Mouse (Mus musculus) myocyte (in vitro differentiated cells): ENCODE measurements at regions not wholly inside any gene's neighbourhood (a gene's known extent, or its start where the extent isn't known, plus 50 kb on each side); places are given as distances from the start of the nearest gene placed in this dataset.
"Not testable (repeated sequence)": the region's sequence is repeated elsewhere in the genome, so short reads cannot be mapped to it uniquely, and the experiment has no call there.

Experiments used
- CEBPB ChIP-seq: IDR thresholded peaks from 2 replicates; pipeline ENCODE4 v1.6.1; 2011; ENCODE audit warnings: mild to moderate bottlenecking, moderate library complexity; ENCODE audit not compliant: poor library complexity, insufficient read depth, severe bottlenecking
- E2F4 ChIP-seq: IDR thresholded peaks from one replicate; pipeline ENCODE4 v1.6.1; 2011; ENCODE audit warnings: mild to moderate bottlenecking, control low read depth, moderate library complexity; ENCODE audit not compliant: insufficient read depth
- MAX ChIP-seq: IDR thresholded peaks from one replicate; pipeline ENCODE4 v1.6.1; 2011; ENCODE audit warnings: low read depth, mild to moderate bottlenecking, control low read depth
- MYOD1 ChIP-seq, 3 experiments: IDR thresholded peaks; one replicate each; pipeline ENCODE4 v1.6.1; 2011; ENCODE audit warnings: control low read depth in 2 of 3, low read depth in 2 of 3, mild to moderate bottlenecking in 2 of 3, moderate library complexity in 1 of 3; ENCODE audit not compliant: insufficient read length in 2 of 3, control insufficient read depth in 1 of 3
- POLR2A ChIP-seq: IDR thresholded peaks from one replicate; pipeline ENCODE4 v1.6.1; 2011; ENCODE audit warnings: low read depth, mild to moderate bottlenecking, control low read depth, moderate library complexity; ENCODE audit not compliant: insufficient read length
- REST ChIP-seq: IDR thresholded peaks from one replicate; pipeline ENCODE4 v1.6.1; 2011; ENCODE audit warnings: mild to moderate bottlenecking, control low read depth, moderate library complexity; ENCODE audit not compliant: insufficient read depth, insufficient read length
- TCF12 ChIP-seq: IDR thresholded peaks from one replicate; pipeline ENCODE4 v1.6.1; 2011; ENCODE audit warnings: mild to moderate bottlenecking, control low read depth; ENCODE audit not compliant: poor library complexity, insufficient read depth, severe bottlenecking
- USF1 ChIP-seq: IDR thresholded peaks from one replicate; pipeline ENCODE4 v1.6.1; 2011; ENCODE audit warnings: low read depth, mild to moderate bottlenecking, control low read depth, moderate library complexity

GRCm38 (mm10) chr14:53210554-53210953, 715.0 kb upstream of the Olfr1507 start:
- not testable (repeated sequence) for TF ChIP-seq POLR2A; E2F4; USF1; MAX; TCF12; MYOD1 (IDR thresholded peaks at IDR 0.05; ENCODE audit: control insufficient read depth in 1 of 3, insufficient read length in 2 of 3, low read depth in 2 of 3); CEBPB; REST
